Mouse (Mus musculus): ENCODE data around the gene Ppm1k. TPM values are rescaled to one million over a fixed set of nuclear protein-coding genes. Genes with fewer than 3 reads are reported as not detected.
"Not testable (repeated sequence)": the region's sequence is repeated elsewhere in the genome, so short reads cannot be mapped to it uniquely, and the experiment has no call there.

Ppm1k gene
- total and polyA plus RNA-seq, 2 experiments from 2014 or later, result 7.0 to 17.9 TPM

- Histone ChIP-seq H3K27ac (ENCODE audit: low read depth, low read length) (no peak overlapping the region), H3K27me3 (ENCODE audit: insufficient read depth, low read length) (no peaks in the 10 kb centered on the region), H3K4me1 (ENCODE audit: insufficient read depth, low read length) (no peaks in the 10 kb centered on the region), H3K4me2 (ENCODE audit: low read depth, low read length, poor library complexity, severe bottlenecking) (no peak overlapping the region), H3K9ac (replicated peaks; ENCODE audit: low read length, poor library complexity, severe bottlenecking) (no peak overlapping the region), H3K4me3 (ENCODE audit: low read depth, low read length) (no peak overlapping the region), H3K9me3 (ENCODE audit: low read length) (no peaks in the 10 kb centered on the region), H3K36me3 (ENCODE audit: insufficient read depth, low read length) (peaks cover 12% of the 10 kb centered on the region; the same call in 1 of the 2 replicates)
- WGBS, result 89% methylated on average over 5 of the region's 5 CpGs
- DNase-seq (ENCODE audit: low spot score), result no peak
- no peak for TF ChIP-seq CTCF (IDR thresholded peaks at IDR 0.05)
- ATAC-seq (ENCODE audit: low FRiP score), result no peak
These were observed 23.4 kb downstream of the Ppm1k start for GRCm38 (mm10) chr6:57511899-57512298.

DNA sequence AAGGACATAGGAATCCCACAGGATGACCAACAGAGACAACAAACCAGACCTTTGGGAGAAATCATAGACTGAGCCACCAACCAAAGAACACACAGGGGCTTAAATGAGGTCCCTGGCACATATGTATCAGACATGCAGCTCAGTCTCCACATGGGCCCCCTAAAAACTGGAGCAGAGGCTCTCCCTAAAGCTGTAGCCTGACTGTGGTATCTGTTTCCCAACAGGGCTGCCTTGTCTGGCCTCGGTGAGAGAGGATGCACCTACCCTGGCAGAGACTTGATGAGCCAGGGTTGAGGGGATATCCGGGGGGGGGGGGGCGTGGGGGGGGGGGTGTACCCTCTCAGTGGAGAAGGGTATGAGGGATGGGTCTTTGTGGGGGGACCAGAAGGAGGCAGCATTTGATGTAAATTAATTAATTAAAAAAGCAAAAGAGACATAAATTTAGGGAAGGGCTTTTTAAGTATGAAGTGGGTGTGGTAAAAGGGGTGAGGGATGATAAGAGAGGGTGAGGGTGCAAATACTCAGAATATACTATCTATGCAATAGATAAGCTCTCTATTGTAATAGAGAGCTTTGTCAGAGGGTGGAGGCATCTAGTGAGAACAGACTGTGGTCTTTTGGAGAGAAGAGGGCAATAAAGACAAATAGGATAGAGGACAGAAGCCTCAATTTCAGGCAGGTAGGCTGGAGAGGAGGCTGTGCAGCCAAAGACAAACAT lies 31.4 kb downstream of the Ppm1k start:
- DNase-seq (ENCODE audit: low spot score) (no peak), ATAC-seq (ENCODE audit: low FRiP score) (no peak)
- no peaks in the 10 kb centered on the region for H3K9me3 ChIP-seq (ENCODE audit: low read length)
- no peak overlapping the region for H3K4me2 ChIP-seq (ENCODE audit: low read depth, low read length, poor library complexity, severe bottlenecking)
- no peaks in the 10 kb centered on the region for H3K4me1 ChIP-seq (ENCODE audit: insufficient read depth, low read length)
- H3K36me3 ChIP-seq (ENCODE audit: insufficient read depth, low read length), result no peaks in the 10 kb centered on the region
- no peak overlapping the region for H3K4me3 ChIP-seq (ENCODE audit: low read depth, low read length)
- TF ChIP-seq CTCF (IDR thresholded peaks at IDR 0.05), result no peak
- H3K9ac ChIP-seq (replicated peaks; ENCODE audit: low read length, poor library complexity, severe bottlenecking), result no peak overlapping the region
- H3K27ac ChIP-seq (ENCODE audit: low read depth, low read length), result no peak overlapping the region
- no peaks in the 10 kb centered on the region for H3K27me3 ChIP-seq (ENCODE audit: insufficient read depth, low read length)
- 38% methylated on average over 2 of the region's 3 CpGs for WGBS

DNA sequence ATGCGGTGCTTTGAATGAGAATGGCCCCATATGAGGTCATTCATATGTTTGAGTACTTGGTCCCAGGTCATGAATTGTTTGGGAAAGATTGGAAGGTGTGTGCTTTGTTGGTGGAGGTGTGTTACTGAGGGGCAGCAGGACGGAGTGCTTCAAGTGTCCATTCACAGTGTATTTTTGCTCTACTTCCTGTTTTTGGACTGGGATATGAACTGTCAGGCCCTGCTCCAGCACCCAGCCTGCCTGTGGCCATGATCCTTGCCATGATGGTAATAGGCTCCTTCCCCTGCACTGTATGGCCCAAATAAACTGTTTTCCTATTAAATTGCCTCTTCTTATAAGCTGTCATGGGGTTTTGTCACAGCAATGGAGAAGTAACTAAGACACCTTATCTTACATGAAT lies 36.1 kb downstream of the Ppm1k start:
- Histone ChIP-seq H3K4me1 (ENCODE audit: insufficient read depth, low read length) (no peaks in the 10 kb centered on the region), H3K9me3 (ENCODE audit: low read length) (no peaks in the 10 kb centered on the region), H3K4me3 (ENCODE audit: low read depth, low read length) (no peak overlapping the region), H3K36me3 (ENCODE audit: insufficient read depth, low read length) (no peaks in the 10 kb centered on the region), H3K27me3 (ENCODE audit: insufficient read depth, low read length) (no peaks in the 10 kb centered on the region), H3K4me2 (ENCODE audit: low read depth, low read length, poor library complexity, severe bottlenecking) (no peak overlapping the region), H3K27ac (ENCODE audit: low read depth, low read length) (no peak overlapping the region), H3K9ac (replicated peaks; ENCODE audit: low read length, poor library complexity, severe bottlenecking) (no peak overlapping the region)
- ATAC-seq (ENCODE audit: low FRiP score), result no peak
- no peak for DNase-seq (ENCODE audit: low spot score)
- WGBS, result 77% methylated on average over 2 of the region's 2 CpGs
- TF ChIP-seq CTCF (IDR thresholded peaks at IDR 0.05), result no peak

GRCm38 (mm10) chr6:57468161-57468560 lies 67.1 kb downstream of the Ppm1k start:
- H3K4me3 ChIP-seq (ENCODE audit: low read depth, low read length); H3K9ac ChIP-seq (replicated peaks; ENCODE audit: low read length, poor library complexity, severe bottlenecking); H3K9me3 ChIP-seq (ENCODE audit: low read length); ATAC-seq (ENCODE audit: low FRiP score); H3K27ac ChIP-seq (ENCODE audit: low read depth, low read length); DNase-seq (ENCODE audit: low spot score); H3K36me3 ChIP-seq (ENCODE audit: insufficient read depth, low read length); H3K4me2 ChIP-seq (ENCODE audit: low read depth, low read length, poor library complexity, severe bottlenecking); H3K4me1 ChIP-seq (ENCODE audit: insufficient read depth, low read length); H3K27me3 ChIP-seq (ENCODE audit: insufficient read depth, low read length): not testable (repeated sequence)
- WGBS, result 22% methylated on average over 3 of the region's 3 CpGs

Other genes with a start within 250 kb of the Ppm1k start
- gene Vmn1r16, start 206.0 kb downstream of the Ppm1k start, total RNA-seq (2014; rRNA removed), result not detected in 2 replicates
- not detected in 2 replicates for gene Vmn1r16, start 206.0 kb downstream of the Ppm1k start, polyA plus RNA-seq (2015; fragmentation: Nextera tagmentation; extraction: Ambion mirVana)
- gene Vmn1r17, start 171.7 kb downstream of the Ppm1k start, total RNA-seq (2014; rRNA removed), result not detected in 2 replicates
- not detected in 2 replicates for gene Vmn1r17, start 171.7 kb downstream of the Ppm1k start, polyA plus RNA-seq (2015; fragmentation: Nextera tagmentation; extraction: Ambion mirVana)
- not detected in 2 replicates for gene Vmn1r18, start 139.7 kb downstream of the Ppm1k start, total RNA-seq (2014; rRNA removed)
- gene Vmn1r18, start 139.7 kb downstream of the Ppm1k start, polyA plus RNA-seq (2015; fragmentation: Nextera tagmentation; extraction: Ambion mirVana), result not detected in 2 replicates
- not detected in 2 replicates for gene Vmn1r19, start 131.7 kb downstream of the Ppm1k start, total RNA-seq (2014; rRNA removed)
- gene Vmn1r19, start 131.7 kb downstream of the Ppm1k start, polyA plus RNA-seq (2015; fragmentation: Nextera tagmentation; extraction: Ambion mirVana), result not detected in 2 replicates
- not detected in 2 replicates for gene Vmn1r20, start 106.5 kb downstream of the Ppm1k start, total RNA-seq (2014; rRNA removed)
- not detected in 2 replicates for gene Vmn1r20, start 106.5 kb downstream of the Ppm1k start, polyA plus RNA-seq (2015; fragmentation: Nextera tagmentation; extraction: Ambion mirVana)
- gene Herc6, start 45.5 kb upstream of the Ppm1k start, total RNA-seq (2014; rRNA removed), result 1.0 and 1.9 TPM in 2 replicates
- gene Herc6, start 45.5 kb upstream of the Ppm1k start, polyA plus RNA-seq (2015; fragmentation: Nextera tagmentation; extraction: Ambion mirVana), result 1.2 TPM in 2 replicates
- gene Pyurf, start 156.6 kb upstream of the Ppm1k start, total RNA-seq (2014; rRNA removed), result 13.7 and 14.9 TPM in 2 replicates
- gene Pyurf, start 156.6 kb upstream of the Ppm1k start, polyA plus RNA-seq (2015; fragmentation: Nextera tagmentation; extraction: Ambion mirVana), result 13.3 and 14.3 TPM in 2 replicates
- 112 and 114 TPM in 2 replicates for gene Lancl2, start 167.1 kb upstream of the Ppm1k start, total RNA-seq (2014; rRNA removed)
- 89.5 and 94.1 TPM in 2 replicates for gene Lancl2, start 167.1 kb upstream of the Ppm1k start, polyA plus RNA-seq (2015; fragmentation: Nextera tagmentation; extraction: Ambion mirVana)